Mouse (Mus musculus) small intestine, adult 2 months (tissue): ENCODE results near the gene Cd101. TPM values are rescaled to one million over a fixed set of nuclear protein-coding genes. Genes with fewer than 3 reads are reported as not detected.

Experiments
- H3K27ac ChIP-seq: fragments of 200-500 bp; 2 replicates; pipeline ENCODE4 v1.5.1; 2012; ENCODE audit warnings: low read depth, low read length, control low read depth, inconsistent platforms; ENCODE audit not compliant: insufficient read depth
- H3K27me3 ChIP-seq: fragments of 200-500 bp; 2 replicates; pipeline ENCODE4 v1.6.1; 2012; ENCODE audit warnings: mild to moderate bottlenecking, moderate library complexity, low read length, inconsistent platforms; ENCODE audit not compliant: control insufficient read depth, insufficient read depth
- H3K36me3 ChIP-seq: fragments of 200-500 bp; 2 replicates; pipeline ENCODE4 v1.6.1; 2012; ENCODE audit warnings: mild to moderate bottlenecking, low read length, control low read depth, inconsistent platforms; ENCODE audit not compliant: control insufficient read depth, insufficient read depth
- H3K4me1 ChIP-seq: fragments of 200-500 bp; 2 replicates; pipeline ENCODE4 v1.6.1; 2012; ENCODE audit warnings: low read length, inconsistent platforms, mixed read lengths; ENCODE audit not compliant: control insufficient read depth, insufficient read depth, insufficient read length
- H3K4me3 ChIP-seq: fragments of 200-500 bp; 2 replicates; pipeline ENCODE4 v1.5.1; 2012; ENCODE audit warnings: low read depth, mild to moderate bottlenecking, control low read depth, inconsistent platforms, low read length, moderate library complexity
- CTCF ChIP-seq: fragments of 200-500 bp; IDR thresholded peaks from 2 replicates; pipeline ENCODE4 v1.5.1; 2012; ENCODE audit warnings: low read depth, mild to moderate bottlenecking, control low read depth, inconsistent platforms, low read length, moderate library complexity, mixed read lengths; ENCODE audit not compliant: insufficient replicate concordance, insufficient read length; ENCODE audit errors: extremely low read depth
- POLR2A ChIP-seq: fragments of 200-500 bp; IDR thresholded peaks from 2 replicates; pipeline ENCODE4 v1.6.1; 2012; ENCODE audit warnings: low read depth, mild to moderate bottlenecking, control low read depth, inconsistent platforms, low read length, moderate library complexity
- WGBS: fragments of 180-500 bp; shearing (Covaris S2); methylation state at CpG from one replicate; pipeline ENCODE4 v1.1.7; 2018; 5-methylcytosine and 5-hydroxymethylcytosine counted together
- polyA plus RNA-seq: library from polyadenylated mRNA; depleted of rRNA; stranded (reverse); fragments of >200 nt; gene quantifications from 2 replicates; pipeline ENCODE4 v1.2.3, GENCODE M21; 2012

The Cd101 gene
- polyA plus RNA-seq, 1 experiment = 1.8 TPM

- H3K4me3 ChIP-seq = no peak overlapping the region
- H3K27ac ChIP-seq = no peak overlapping the region
- TF ChIP-seq POLR2A (no peak), CTCF (no peak)
- no peaks in the 10 kb centered on the region for H3K27me3 ChIP-seq
- peaks cover 13% of the 10 kb centered on the region for H3K36me3 ChIP-seq
- no peaks in the 10 kb centered on the region for H3K4me1 ChIP-seq
Observed at GRCm38 (mm10) chr3:101071576-101071975, 42.2 kb upstream of the Cd101 start.

- Histone ChIP-seq H3K27me3 (no peaks in the 10 kb centered on the region), H3K27ac (peak overlapping the region; percentile 52)
- 79% methylated on average over 6 of the region's 6 CpGs for WGBS
Observed at GRCm38 (mm10) chr3:101070796-101071235, 41.5 kb upstream of the Cd101 start.

GRCm38 (mm10) chr3:101070230-101070795, 41.0 kb upstream of the Cd101 start:
- H3K36me3 ChIP-seq = peaks cover 9% of the 10 kb centered on the region; the same call in 1 of the 2 replicates
- peak overlapping the region; percentile 52 for H3K27ac ChIP-seq
- WGBS = 60% methylated on average over 10 of the region's 10 CpGs
- TF ChIP-seq POLR2A (no peak), CTCF (no peak)
- H3K4me3 ChIP-seq = no peak overlapping the region
- H3K27me3 ChIP-seq = no peaks in the 10 kb centered on the region
- no peaks in the 10 kb centered on the region for H3K4me1 ChIP-seq

More at GRCm38 (mm10) chr3:101070796-101071235, 41.5 kb upstream of the Cd101 start:
- peaks cover 10% of the 10 kb centered on the region; the same call in 1 of the 2 replicates for H3K36me3 ChIP-seq
- H3K4me3 ChIP-seq = no peak overlapping the region
- TF ChIP-seq CTCF (no peak), POLR2A (no peak)
- H3K4me1 ChIP-seq = no peaks in the 10 kb centered on the region

GRCm38 (mm10) chr3:101068701-101069100, 39.3 kb upstream of the Cd101 start:
- TF ChIP-seq CTCF (no peak), POLR2A (no peak)
- Histone ChIP-seq H3K36me3 (peaks cover 13% of the 10 kb centered on the region; the same call in 1 of the 2 replicates), H3K4me3 (no peak overlapping the region), H3K27me3 (no peaks in the 10 kb centered on the region), H3K4me1 (no peaks in the 10 kb centered on the region), H3K27ac (no peak overlapping the region)
- 76% methylated on average over 5 of the region's 5 CpGs for WGBS

- Histone ChIP-seq H3K36me3 (peaks cover 7% of the 10 kb centered on the region; the same call in 1 of the 2 replicates), H3K4me3 (no peak overlapping the region), H3K27me3 (no peaks in the 10 kb centered on the region), H3K4me1 (peaks cover 1% of the 10 kb centered on the region; the same call in 1 of the 2 replicates), H3K27ac (no peak overlapping the region)
- 35% methylated on average over 6 of the region's 6 CpGs for WGBS
- TF ChIP-seq POLR2A = no peak
- TF ChIP-seq CTCF = no peak
Observed at GRCm38 (mm10) chr3:101066175-101066574, 36.8 kb upstream of the Cd101 start.

GRCm38 (mm10) chr3:101061865-101062585, 32.7 kb upstream of the Cd101 start:
- Histone ChIP-seq H3K4me1 (peaks cover 6% of the 10 kb centered on the region; the same call in 1 of the 2 replicates), H3K27ac (no peak overlapping the region)
- 81% methylated on average over 7 of the region's 7 CpGs for WGBS

GRCm38 (mm10) chr3:101059214-101059613, 29.9 kb upstream of the Cd101 start:
- Histone ChIP-seq H3K4me1 (peaks cover 6% of the 10 kb centered on the region; the same call in 1 of the 2 replicates), H3K27me3 (no peaks in the 10 kb centered on the region), H3K27ac (no peak overlapping the region), H3K36me3 (peaks cover 38% of the 10 kb centered on the region), H3K4me3 (no peak overlapping the region)
- TF ChIP-seq CTCF (no peak), POLR2A (no peak)
- 67% methylated on average over 4 of the region's 4 CpGs for WGBS

More at GRCm38 (mm10) chr3:101061865-101062585, 32.7 kb upstream of the Cd101 start:
- no peak for TF ChIP-seq POLR2A
- TF ChIP-seq CTCF = no peak
- no peaks in the 10 kb centered on the region for H3K27me3 ChIP-seq
- H3K36me3 ChIP-seq = peaks cover 28% of the 10 kb centered on the region
- no peak overlapping the region for H3K4me3 ChIP-seq
